Mouse (Mus musculus): Measurements from ENCODE around the gene Jam3. TPM values are rescaled to one million over a fixed set of nuclear protein-coding genes. Genes with fewer than 3 reads are reported as not detected.

Gene Jam3
- polyA plus RNA-seq, 1 experiment from 2014 or later: 78.3 TPM

GRCm38 (mm10) chr9:27092916-27093315, 62.3 kb downstream of the Jam3 start:
- peaks cover 88% of the 10 kb centered on the region for H3K36me3 ChIP-seq (ENCODE audit: control insufficient read depth, insufficient read depth, low read length)
- no peak for ATAC-seq (ENCODE audit: low FRiP score, low TSS enrichment)
- no peak overlapping the region for H3K27ac ChIP-seq (ENCODE audit: low read depth, low read length)
- 96% methylated on average over 6 of the region's 6 CpGs for WGBS
- H3K9me3 ChIP-seq (ENCODE audit: control insufficient read depth, low read length): no peaks in the 10 kb centered on the region
- H3K9ac ChIP-seq (ENCODE audit: low read depth, low read length): no peak overlapping the region
- no peak overlapping the region for H3K4me3 ChIP-seq (ENCODE audit: low read length)
- H3K4me1 ChIP-seq (ENCODE audit: control insufficient read depth, insufficient read depth, low read length): no peaks in the 10 kb centered on the region
- H3K27me3 ChIP-seq (ENCODE audit: control insufficient read depth, insufficient read depth, low read length): no peaks in the 10 kb centered on the region
- no peak overlapping the region for H3K4me2 ChIP-seq (replicated peaks; ENCODE audit: low read depth, low read length)

- Histone ChIP-seq H3K4me3 (ENCODE audit: low read length) (no peak overlapping the region), H3K36me3 (ENCODE audit: control insufficient read depth, insufficient read depth, low read length) (peaks cover 90% of the 10 kb centered on the region), H3K4me2 (replicated peaks; ENCODE audit: low read depth, low read length) (no peak overlapping the region), H3K27ac (ENCODE audit: low read depth, low read length) (no peak overlapping the region), H3K9me3 (ENCODE audit: control insufficient read depth, low read length) (no peaks in the 10 kb centered on the region), H3K27me3 (ENCODE audit: control insufficient read depth, insufficient read depth, low read length) (no peaks in the 10 kb centered on the region), H3K4me1 (ENCODE audit: control insufficient read depth, insufficient read depth, low read length) (no peaks in the 10 kb centered on the region), H3K9ac (ENCODE audit: low read depth, low read length) (no peak overlapping the region)
- no peak for ATAC-seq (ENCODE audit: low FRiP score, low TSS enrichment)
- 91% methylated on average over 13 of the region's 13 CpGs for WGBS
Measured at GRCm38 (mm10) chr9:27090801-27091775, 64.1 kb downstream of the Jam3 start.

- Histone ChIP-seq H3K9me3 (ENCODE audit: control insufficient read depth, low read length) (no peaks in the 10 kb centered on the region), H3K4me2 (replicated peaks; ENCODE audit: low read depth, low read length) (no peak overlapping the region), H3K4me3 (ENCODE audit: low read length) (no peak overlapping the region), H3K27ac (ENCODE audit: low read depth, low read length) (no peak overlapping the region), H3K27me3 (ENCODE audit: control insufficient read depth, insufficient read depth, low read length) (no peaks in the 10 kb centered on the region), H3K9ac (ENCODE audit: low read depth, low read length) (no peak overlapping the region), H3K36me3 (ENCODE audit: control insufficient read depth, insufficient read depth, low read length) (peaks cover 92% of the 10 kb centered on the region), H3K4me1 (ENCODE audit: control insufficient read depth, insufficient read depth, low read length) (no peaks in the 10 kb centered on the region)
- WGBS: 89% methylated on average over 1 of the region's 1 CpGs
- no peak for ATAC-seq (ENCODE audit: low FRiP score, low TSS enrichment)
Measured at GRCm38 (mm10) chr9:27090134-27090533, 65.1 kb downstream of the Jam3 start.

GRCm38 (mm10) chr9:27087402-27087801, 67.8 kb downstream of the Jam3 start:
- Histone ChIP-seq H3K4me1 (ENCODE audit: control insufficient read depth, insufficient read depth, low read length) (no peaks in the 10 kb centered on the region), H3K4me3 (ENCODE audit: low read length) (no peak overlapping the region), H3K9me3 (ENCODE audit: control insufficient read depth, low read length) (no peaks in the 10 kb centered on the region), H3K9ac (ENCODE audit: low read depth, low read length) (no peak overlapping the region), H3K4me2 (replicated peaks; ENCODE audit: low read depth, low read length) (no peak overlapping the region), H3K36me3 (ENCODE audit: control insufficient read depth, insufficient read depth, low read length) (peaks cover 95% of the 10 kb centered on the region), H3K27ac (ENCODE audit: low read depth, low read length) (no peak overlapping the region), H3K27me3 (ENCODE audit: control insufficient read depth, insufficient read depth, low read length) (no peaks in the 10 kb centered on the region)
- 91% methylated on average over 3 of the region's 3 CpGs for WGBS
- no peak for ATAC-seq (ENCODE audit: low FRiP score, low TSS enrichment)

GRCm38 (mm10) chr9:27086256-27086655, 69.0 kb downstream of the Jam3 start:
- no peak overlapping the region for H3K27ac ChIP-seq (ENCODE audit: low read depth, low read length)
- H3K9ac ChIP-seq (ENCODE audit: low read depth, low read length): no peak overlapping the region
- peaks cover 90% of the 10 kb centered on the region for H3K36me3 ChIP-seq (ENCODE audit: control insufficient read depth, insufficient read depth, low read length)
- no peak for ATAC-seq (ENCODE audit: low FRiP score, low TSS enrichment)
- no peaks in the 10 kb centered on the region for H3K4me1 ChIP-seq (ENCODE audit: control insufficient read depth, insufficient read depth, low read length)
- no peak overlapping the region for H3K4me3 ChIP-seq (ENCODE audit: low read length)
- no peak overlapping the region for H3K4me2 ChIP-seq (replicated peaks; ENCODE audit: low read depth, low read length)
- WGBS: 82% methylated on average over 5 of the region's 5 CpGs
- no peaks in the 10 kb centered on the region for H3K27me3 ChIP-seq (ENCODE audit: control insufficient read depth, insufficient read depth, low read length)
- no peaks in the 10 kb centered on the region for H3K9me3 ChIP-seq (ENCODE audit: control insufficient read depth, low read length)

GRCm38 (mm10) chr9:27075812-27076211, 79.4 kb downstream of the Jam3 start:
- Histone ChIP-seq H3K27ac (ENCODE audit: low read depth, low read length) (no peak overlapping the region), H3K36me3 (ENCODE audit: control insufficient read depth, insufficient read depth, low read length) (peaks cover 72% of the 10 kb centered on the region), H3K9ac (ENCODE audit: low read depth, low read length) (no peak overlapping the region), H3K4me1 (ENCODE audit: control insufficient read depth, insufficient read depth, low read length) (no peaks in the 10 kb centered on the region), H3K4me2 (replicated peaks; ENCODE audit: low read depth, low read length) (no peak overlapping the region), H3K27me3 (ENCODE audit: control insufficient read depth, insufficient read depth, low read length) (no peaks in the 10 kb centered on the region), H3K4me3 (ENCODE audit: low read length) (no peak overlapping the region), H3K9me3 (ENCODE audit: control insufficient read depth, low read length) (no peaks in the 10 kb centered on the region)
- ATAC-seq (ENCODE audit: low FRiP score, low TSS enrichment): no peak

- Histone ChIP-seq H3K9me3 (ENCODE audit: control insufficient read depth, low read length) (no peaks in the 10 kb centered on the region), H3K4me1 (ENCODE audit: control insufficient read depth, insufficient read depth, low read length) (no peaks in the 10 kb centered on the region), H3K4me3 (ENCODE audit: low read length) (no peak overlapping the region), H3K27me3 (ENCODE audit: control insufficient read depth, insufficient read depth, low read length) (no peaks in the 10 kb centered on the region), H3K27ac (ENCODE audit: low read depth, low read length) (no peak overlapping the region), H3K9ac (ENCODE audit: low read depth, low read length) (no peak overlapping the region), H3K4me2 (replicated peaks; ENCODE audit: low read depth, low read length) (no peak overlapping the region), H3K36me3 (ENCODE audit: control insufficient read depth, insufficient read depth, low read length) (peaks cover 79% of the 10 kb centered on the region)
- no peak for ATAC-seq (ENCODE audit: low FRiP score, low TSS enrichment)
- 84% methylated on average over 1 of the region's 1 CpGs for WGBS
Measured at GRCm38 (mm10) chr9:27074677-27075076, 80.5 kb downstream of the Jam3 start.

- H3K4me2 ChIP-seq (replicated peaks; ENCODE audit: low read depth, low read length): no peak overlapping the region
- no peak overlapping the region for H3K9ac ChIP-seq (ENCODE audit: low read depth, low read length)
- no peaks in the 10 kb centered on the region for H3K4me1 ChIP-seq (ENCODE audit: control insufficient read depth, insufficient read depth, low read length)
- H3K9me3 ChIP-seq (ENCODE audit: control insufficient read depth, low read length): no peaks in the 10 kb centered on the region
- H3K27me3 ChIP-seq (ENCODE audit: control insufficient read depth, insufficient read depth, low read length): no peaks in the 10 kb centered on the region
- no peak for ATAC-seq (ENCODE audit: low FRiP score, low TSS enrichment)
- no peak overlapping the region for H3K27ac ChIP-seq (ENCODE audit: low read depth, low read length)
- H3K36me3 ChIP-seq (ENCODE audit: control insufficient read depth, insufficient read depth, low read length): peaks cover 89% of the 10 kb centered on the region
- no peak overlapping the region for H3K4me3 ChIP-seq (ENCODE audit: low read length)
- WGBS: 94% methylated on average over 4 of the region's 4 CpGs
Measured at GRCm38 (mm10) chr9:27070895-27071294, 84.3 kb downstream of the Jam3 start.

- Histone ChIP-seq H3K9me3 (ENCODE audit: control insufficient read depth, low read length) (no peaks in the 10 kb centered on the region), H3K4me2 (replicated peaks; ENCODE audit: low read depth, low read length) (no peak overlapping the region), H3K27me3 (ENCODE audit: control insufficient read depth, insufficient read depth, low read length) (no peaks in the 10 kb centered on the region), H3K4me3 (ENCODE audit: low read length) (no peak overlapping the region), H3K36me3 (ENCODE audit: control insufficient read depth, insufficient read depth, low read length) (peaks cover 82% of the 10 kb centered on the region), H3K27ac (ENCODE audit: low read depth, low read length) (no peak overlapping the region), H3K9ac (ENCODE audit: low read depth, low read length) (no peak overlapping the region), H3K4me1 (ENCODE audit: control insufficient read depth, insufficient read depth, low read length) (no peaks in the 10 kb centered on the region)
- ATAC-seq (ENCODE audit: low FRiP score, low TSS enrichment): no peak
- 83% methylated on average over 5 of the region's 5 CpGs for WGBS
Measured at GRCm38 (mm10) chr9:27058341-27058740, 96.9 kb downstream of the Jam3 start.
